Mouse (Mus musculus) thymus, postnatal 25 days (tissue): Measurements from ENCODE around the gene Gpr161.

ENCODE experiments used
- DNase-seq: peaks from one replicate; pipeline ENCODE4 v3.0.0; 2022

Gene Gpr161

GRCm38 (mm10) chr1:165295489-165295888, at the start of gene Gpr161:
Gene Gpr161 (plus strand): TSS chr1:165295789.
- no peak for DNase-seq

GRCm38 (mm10) chr1:165246587-165246986, 49.0 kb upstream of the Gpr161 start:
- no peak for DNase-seq

- DNase-seq, result no peak
These were observed 48.5 kb upstream of the Gpr161 start for GRCm38 (mm10) chr1:165247085-165247484.

- no peak for DNase-seq
These were observed 47.8 kb upstream of the Gpr161 start for GRCm38 (mm10) chr1:165247788-165248187.

- DNase-seq, result no peak
These were observed 46.7 kb upstream of the Gpr161 start for GRCm38 (mm10) chr1:165248842-165249241.

- DNase-seq, result no peak
These were observed 45.0 kb upstream of the Gpr161 start for GRCm38 (mm10) chr1:165250546-165250945.

- DNase-seq, result peak; percentile 42
These were observed 43.4 kb upstream of the Gpr161 start for GRCm38 (mm10) chr1:165252027-165252671.

GRCm38 (mm10) chr1:165274946-165275345, 20.6 kb upstream of the Gpr161 start:
- no peak for DNase-seq

- no peak for DNase-seq
These were observed 14.8 kb upstream of the Gpr161 start for GRCm38 (mm10) chr1:165280741-165281140.

- peak; percentile 55 for DNase-seq
These were observed 14.0 kb upstream of the Gpr161 start for GRCm38 (mm10) chr1:165281351-165282221.

- peak; percentile 4 for DNase-seq
These were observed 13.2 kb upstream of the Gpr161 start for GRCm38 (mm10) chr1:165282222-165282966.

GRCm38 (mm10) chr1:165282967-165283345, 12.6 kb upstream of the Gpr161 start:
- no peak for DNase-seq

- no peak for DNase-seq
These were observed 11.5 kb upstream of the Gpr161 start for GRCm38 (mm10) chr1:165284096-165284495.

GRCm38 (mm10) chr1:165288165-165288564, 7.4 kb upstream of the Gpr161 start:
- no peak for DNase-seq

- peak; percentile 32 for DNase-seq
These were observed 5.8 kb upstream of the Gpr161 start for GRCm38 (mm10) chr1:165289831-165290230.

- DNase-seq, result no peak
These were observed 4.0 kb upstream of the Gpr161 start for GRCm38 (mm10) chr1:165291606-165292005.

GRCm38 (mm10) chr1:165301108-165301507, 5.5 kb downstream of the Gpr161 start:
- no peak for DNase-seq

GRCm38 (mm10) chr1:165301567-165301966, 6.0 kb downstream of the Gpr161 start:
- DNase-seq, result no peak

GRCm38 (mm10) chr1:165302455-165303208, 7.0 kb downstream of the Gpr161 start:
- no peak for DNase-seq

GRCm38 (mm10) chr1:165303209-165303608, 7.6 kb downstream of the Gpr161 start:
- no peak for DNase-seq

- no peak for DNase-seq
These were observed 8.8 kb downstream of the Gpr161 start for GRCm38 (mm10) chr1:165304341-165304740.

- DNase-seq, result no peak
These were observed 12.6 kb downstream of the Gpr161 start for GRCm38 (mm10) chr1:165308180-165308579.

- no peak for DNase-seq
These were observed 20.8 kb downstream of the Gpr161 start for GRCm38 (mm10) chr1:165316361-165316760.
